Mouse (Mus musculus) olfactory bulb, adult 2 months (tissue): Measurements from ENCODE around the gene Daxx.

Experiments used
- CTCF ChIP-seq: fragments of 200-500 bp; IDR thresholded peaks from 2 replicates; pipeline ENCODE4 v1.5.1; 2012; ENCODE audit warnings: low read depth, mild to moderate bottlenecking, low read length, moderate library complexity; ENCODE audit not compliant: insufficient read depth
- POLR2A ChIP-seq: fragments of 200-500 bp; IDR thresholded peaks from 2 replicates; pipeline ENCODE4 v1.6.1; 2012; ENCODE audit warnings: mild to moderate bottlenecking, low read depth, low read length, moderate library complexity; ENCODE audit not compliant: insufficient read depth

DNA sequence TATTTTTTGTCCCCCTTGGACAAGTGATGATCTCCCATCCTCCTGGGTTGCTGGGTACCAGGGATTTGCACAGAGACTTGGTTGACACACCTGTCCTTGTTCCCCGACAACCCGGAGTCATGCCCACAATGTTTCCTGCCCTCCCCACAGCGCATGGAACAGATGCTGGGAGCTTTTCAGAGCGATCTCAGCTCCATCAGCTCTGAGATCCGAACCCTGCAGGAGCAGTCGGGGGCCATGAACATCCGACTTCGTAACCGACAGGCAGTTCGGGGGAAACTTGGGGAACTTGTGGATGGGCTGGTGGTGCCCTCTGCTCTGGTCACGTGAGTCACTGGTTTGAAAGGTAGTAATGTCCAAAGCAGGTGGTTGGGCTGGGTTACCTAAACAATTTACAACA is 49.2 kb downstream of the Daxx start:
- TF ChIP-seq POLR2A (no peak), CTCF (no peak)
